22 mouse cellular contexts compared by ENCODE assay signal in genomic region chr7:99427987-99428386, GRCm38 (mm10). TPM values are rescaled to one million over a fixed set of nuclear protein-coding genes. Genes with fewer than 3 reads are reported as not detected.
"Had no signal": no experiment of that assay in that cellular context is flagged by ENCODE, and none has a peak within 500 bp of the region (broad histone marks: within the 10 kb centered on the region; RNA-seq: fewer than 3 reads in every experiment).

No protein-coding gene starts in this region.

- H3K4me2 ChIP-seq: lung, embryonic 15.5 days; midbrain, embryonic 11.5 days; midbrain, embryonic 13.5 days; midbrain, embryonic 15.5 days; neural tube, embryonic 12.5 days had no signal

- H3K36me3 ChIP-seq: lung, embryonic 15.5 days; midbrain, embryonic 15.5 days had no signal

- H3K9me3 ChIP-seq: lung, embryonic 15.5 days; megakaryocyte, embryonic 14.5 days; midbrain, embryonic 13.5 days; midbrain, embryonic 15.5 days; neural tube, embryonic 12.5 days had no signal

- DNase-seq: liver, postnatal 0 days; lung, adult 2 months; lung, postnatal 14 days; lung, postnatal 36 days; retina, postnatal 1 day; right cerebral cortex, adult 18-20 months; right cerebral cortex, postnatal 25 days; right cerebral cortex, postnatal 4 days; spleen, adult 18-20 months; thymus, adult 18-20 months; thymus, postnatal 14 days; thymus, postnatal 36 days had no signal

- ATAC-seq: liver, postnatal 0 days; lung, postnatal 0 days; midbrain, embryonic 13.5 days; midbrain, embryonic 15.5 days had no signal

- H3K27me3 ChIP-seq: lung, embryonic 15.5 days; midbrain, embryonic 13.5 days; midbrain, embryonic 15.5 days; neural tube, embryonic 12.5 days had no signal

- H3K27ac ChIP-seq: lung, embryonic 15.5 days; macrophage; midbrain, embryonic 13.5 days; midbrain, embryonic 15.5 days; neural tube, embryonic 12.5 days had no signal

- H3K4me3 ChIP-seq: lung, embryonic 15.5 days; megakaryocyte, embryonic 14.5 days; midbrain, embryonic 13.5 days; midbrain, embryonic 15.5 days; neural tube, embryonic 12.5 days had no signal

- H3K9ac ChIP-seq: liver, postnatal 0 days; lung, embryonic 15.5 days; midbrain, embryonic 13.5 days; midbrain, embryonic 15.5 days; neural tube, embryonic 12.5 days had no signal

RNA-seq across cellular contexts. Expression of gene Klhl35, which starts 37.8 kb away (rescaled TPM):
- total RNA-seq: monocyte, adult 5-6 weeks; neutrophil, adult 5-6 weeks had no signal
- polyA plus RNA-seq: macrophage had no signal
